Comparison of ENCODE assay signal across 8 mouse cellular contexts in genomic region chr15:80599213-80599750, GRCm38 (mm10). TPM values are rescaled to one million over a fixed set of nuclear protein-coding genes. Genes with fewer than 3 reads are reported as not detected.
DNase-seq lines count a peak whose midpoint lies in the region; ATAC-seq lines count a peak whose summit lies in the region.
"Had no signal": no experiment of that assay in that cellular context is flagged by ENCODE, and none has a peak within 500 bp of the region (broad histone marks: within the 10 kb centered on the region; RNA-seq: fewer than 3 reads in every experiment).

No protein-coding gene starts in this region.

- no peak overlapping the region for H3K27ac ChIP-seq in kidney, embryonic 14.5 days (ENCODE audit: low read depth, low read length)
- no peak overlapping the region for H3K27ac ChIP-seq in lung, embryonic 16.5 days (ENCODE audit: low read length)
- H3K27ac ChIP-seq in stomach, embryonic 15.5 days = 0 out of 2 replicates have a peak overlapping the region, but pooled peaks have one; percentile 28
- H3K27ac ChIP-seq in midbrain, embryonic 14.5 days (replicated peaks; ENCODE audit: low read depth, low read length) = no peak overlapping the region
- H3K27ac ChIP-seq: embryonic facial prominence, embryonic 15.5 days had no signal

- H3K4me3 ChIP-seq in kidney, embryonic 14.5 days (ENCODE audit: low read length) = no peak overlapping the region
- H3K4me3 ChIP-seq in lung, embryonic 16.5 days (ENCODE audit: low read length) = 0 out of 2 replicates have a peak overlapping the region, but pooled peaks have one; percentile 2
- no peak overlapping the region for H3K4me3 ChIP-seq in stomach, embryonic 15.5 days (replicated peaks)
- no peak overlapping the region for H3K4me3 ChIP-seq in midbrain, embryonic 14.5 days (replicated peaks; ENCODE audit: low read depth, low read length)
- H3K4me3 ChIP-seq: embryonic facial prominence, embryonic 15.5 days had no signal

- no peaks in the 10 kb centered on the region for H3K36me3 ChIP-seq in kidney, embryonic 14.5 days (ENCODE audit: control insufficient read depth, insufficient read depth, low read length)
- no peaks in the 10 kb centered on the region for H3K36me3 ChIP-seq in lung, embryonic 16.5 days (ENCODE audit: control insufficient read depth, insufficient read depth, low read length)
- no peaks in the 10 kb centered on the region for H3K36me3 ChIP-seq in stomach, embryonic 15.5 days
- H3K36me3 ChIP-seq in midbrain, embryonic 14.5 days (ENCODE audit: control insufficient read depth, insufficient read depth, low read length) = no peaks in the 10 kb centered on the region
- H3K36me3 ChIP-seq: embryonic facial prominence, embryonic 15.5 days had no signal

- H3K27me3 ChIP-seq in kidney, embryonic 14.5 days (ENCODE audit: control insufficient read depth, insufficient read depth, low read length) = no peaks in the 10 kb centered on the region
- no peaks in the 10 kb centered on the region for H3K27me3 ChIP-seq in lung, embryonic 16.5 days (ENCODE audit: control insufficient read depth, insufficient read depth, low read depth, low read length)
- H3K27me3 ChIP-seq in stomach, embryonic 15.5 days (replicated peaks) = no peaks in the 10 kb centered on the region
- H3K27me3 ChIP-seq in midbrain, embryonic 14.5 days (ENCODE audit: control insufficient read depth, insufficient read depth, low read length) = no peaks in the 10 kb centered on the region
- H3K27me3 ChIP-seq: embryonic facial prominence, embryonic 15.5 days had no signal

- H3K4me2 ChIP-seq in kidney, embryonic 14.5 days (replicated peaks; ENCODE audit: low read depth, low read length) = peak overlapping the region; percentile 27; the same call in 1 of the 2 replicates
- peak overlapping the region; percentile 33 for H3K4me2 ChIP-seq in lung, embryonic 16.5 days (ENCODE audit: low read depth, low read length)
- H3K4me2 ChIP-seq in stomach, embryonic 15.5 days = peak overlapping the region; percentile 41
- no peak overlapping the region for H3K4me2 ChIP-seq in midbrain, embryonic 14.5 days (ENCODE audit: low read length)
- H3K4me2 ChIP-seq: embryonic facial prominence, embryonic 15.5 days had no signal

- H3K9ac ChIP-seq in kidney, embryonic 14.5 days (ENCODE audit: low read depth, low read length) = no peak overlapping the region
- H3K9ac ChIP-seq in lung, embryonic 16.5 days (ENCODE audit: low read length) = no peak overlapping the region
- no peak overlapping the region for H3K9ac ChIP-seq in stomach, embryonic 15.5 days
- H3K9ac ChIP-seq in midbrain, embryonic 14.5 days (replicated peaks; ENCODE audit: low read length) = no peak overlapping the region
- H3K9ac ChIP-seq: embryonic facial prominence, embryonic 15.5 days had no signal

- peaks cover 8% of the 10 kb centered on the region; the same call in 1 of the 2 replicates for H3K4me1 ChIP-seq in kidney, embryonic 14.5 days (ENCODE audit: control insufficient read depth, insufficient read depth, low read length)
- H3K4me1 ChIP-seq in lung, embryonic 16.5 days (replicated peaks; ENCODE audit: control insufficient read depth, insufficient read depth, low read length) = peaks cover 4% of the 10 kb centered on the region; the same call in 1 of the 2 replicates
- H3K4me1 ChIP-seq in stomach, embryonic 15.5 days = no peaks in the 10 kb centered on the region
- H3K4me1 ChIP-seq in midbrain, embryonic 14.5 days (ENCODE audit: control insufficient read depth, insufficient read depth, low read length) = no peaks in the 10 kb centered on the region

- no peaks in the 10 kb centered on the region for H3K9me3 ChIP-seq in kidney, embryonic 14.5 days (ENCODE audit: control insufficient read depth, low read length)
- no peaks in the 10 kb centered on the region for H3K9me3 ChIP-seq in lung, embryonic 16.5 days (ENCODE audit: control insufficient read depth, low read length)
- H3K9me3 ChIP-seq in stomach, embryonic 15.5 days = no peaks in the 10 kb centered on the region
- no peaks in the 10 kb centered on the region for H3K9me3 ChIP-seq in midbrain, embryonic 14.5 days (ENCODE audit: control insufficient read depth, low read length)
- H3K9me3 ChIP-seq: embryonic facial prominence, embryonic 15.5 days had no signal

- WGBS in kidney, embryonic 14.5 days = 43% methylated on average over 16 of the region's 16 CpGs
- WGBS in lung, embryonic 16.5 days = 26% methylated on average over 16 of the region's 16 CpGs
- 26% methylated on average over 16 of the region's 16 CpGs for WGBS in stomach, embryonic 15.5 days
- 58% methylated on average over 16 of the region's 16 CpGs for WGBS in midbrain, embryonic 14.5 days

- no peak for ATAC-seq in kidney, embryonic 14.5 days (ENCODE audit: low FRiP score, low TSS enrichment)
- ATAC-seq in lung, embryonic 16.5 days (ENCODE audit: low read depth) = peak; percentile 73; the same call in 1 of the 2 replicates
- ATAC-seq in stomach, embryonic 15.5 days (ENCODE audit: insufficient read depth, low FRiP score, low read depth) = no peak
- ATAC-seq in midbrain, embryonic 14.5 days (ENCODE audit: low FRiP score, low TSS enrichment) = no peak

- peak; percentile 70 for DNase-seq in adrenal gland, postnatal 14 days
- DNase-seq in heart, adult 18-20 months = peak; percentile 65 to 67
- DNase-seq in frontal cortex, postnatal 14 days (ENCODE audit: low spot score in 2 of 2) = no peak
- DNase-seq in midbrain, embryonic 14.5 days = no peak

RNA-seq across cellular contexts. Expression of gene Grap2, which starts 26.9 kb away (rescaled TPM):
- 3.0 and 14.8 TPM in 2 replicates for total RNA-seq in adrenal gland, postnatal 14 days (2021)
- 1 to 10 TPM; 1.0 to 3.4 TPM for total RNA-seq in heart, adult 18-20 months (2021)
- polyA plus RNA-seq in kidney, embryonic 14.5 days (2014; fragmentation: Nextera tagmentation; extraction: Ambion mirVana) = 0.84 and 1.3 TPM in 2 replicates
- 1.5 and 1.6 TPM in 2 replicates for polyA plus RNA-seq in lung, embryonic 16.5 days (2015; fragmentation: Nextera tagmentation; extraction: Ambion mirVana)
- 0.83 and 1.3 TPM in 2 replicates for polyA plus RNA-seq in stomach, embryonic 15.5 days (2015; fragmentation: Nextera tagmentation; extraction: Ambion mirVana)
- polyA plus RNA-seq in midbrain, embryonic 14.5 days (2014; fragmentation: Nextera tagmentation; extraction: Ambion mirVana) = 0.66 and 0.90 TPM in 2 replicates

RNA-seq across cellular contexts. Expression of gene Enthd1, which starts 34.3 kb away (rescaled TPM):
- total RNA-seq in adrenal gland, postnatal 14 days (2021) = not detected in 2 replicates
- not detected for total RNA-seq in heart, adult 18-20 months (2021)
- not detected in 2 replicates for polyA plus RNA-seq in kidney, embryonic 14.5 days (2014; fragmentation: Nextera tagmentation; extraction: Ambion mirVana)
- polyA plus RNA-seq in lung, embryonic 16.5 days (2015; fragmentation: Nextera tagmentation; extraction: Ambion mirVana) = not detected in 2 replicates
- not detected in 2 replicates for polyA plus RNA-seq in stomach, embryonic 15.5 days (2015; fragmentation: Nextera tagmentation; extraction: Ambion mirVana)
- polyA plus RNA-seq in midbrain, embryonic 14.5 days (2014; fragmentation: Nextera tagmentation; extraction: Ambion mirVana) = not detected in 2 replicates
- polyA plus RNA-seq: embryonic facial prominence, embryonic 15.5 days had no signal

Comparison
In these comparisons a context has a peak if more than half of its experiments do, and no peak if none do; other contexts are left out.
1. DNase-seq: peak in adrenal gland, postnatal 14 days (single experiment) and heart, adult 18-20 months (2 of 2); none in frontal cortex, postnatal 14 days (0 of 2) and midbrain, embryonic 14.5 days (single experiment).